Mouse (Mus musculus): ENCODE data around the gene Aarsd1. TPM values are rescaled to one million over a fixed set of nuclear protein-coding genes. Genes with fewer than 3 reads are reported as not detected.
"Not testable (repeated sequence)": the region's sequence is repeated elsewhere in the genome, so short reads cannot be mapped to it uniquely, and the experiment has no call there.

Gene Aarsd1
- total and polyA plus RNA-seq, 3 experiments: 21.8 to 38.2 (median 25.0) TPM

DNA sequence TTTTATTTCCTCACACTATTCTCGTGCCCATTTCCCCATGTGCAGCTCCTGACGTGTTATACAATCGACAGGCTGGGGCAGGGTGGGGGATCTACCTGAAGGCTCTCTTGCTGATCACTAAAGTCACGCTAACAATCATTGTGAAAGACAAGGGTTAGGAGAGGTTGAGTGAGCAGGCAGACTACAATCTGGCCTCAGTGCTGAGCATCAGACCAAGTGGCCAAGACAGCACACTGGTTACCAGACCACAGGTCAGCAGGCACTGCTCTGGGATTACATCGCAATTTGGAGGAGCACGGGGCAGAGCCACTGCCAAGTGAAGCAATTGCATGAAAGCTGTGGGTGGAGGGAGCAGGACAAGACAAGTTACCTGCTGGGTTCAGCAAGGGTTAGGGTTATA is 38.5 kb downstream of the Aarsd1 start:
- peak; percentile 50 for DNase-seq

GRCm38 (mm10) chr11:101378196-101378595 is 39.2 kb downstream of the Aarsd1 start:
- not testable (repeated sequence) for DNase-seq

DNA sequence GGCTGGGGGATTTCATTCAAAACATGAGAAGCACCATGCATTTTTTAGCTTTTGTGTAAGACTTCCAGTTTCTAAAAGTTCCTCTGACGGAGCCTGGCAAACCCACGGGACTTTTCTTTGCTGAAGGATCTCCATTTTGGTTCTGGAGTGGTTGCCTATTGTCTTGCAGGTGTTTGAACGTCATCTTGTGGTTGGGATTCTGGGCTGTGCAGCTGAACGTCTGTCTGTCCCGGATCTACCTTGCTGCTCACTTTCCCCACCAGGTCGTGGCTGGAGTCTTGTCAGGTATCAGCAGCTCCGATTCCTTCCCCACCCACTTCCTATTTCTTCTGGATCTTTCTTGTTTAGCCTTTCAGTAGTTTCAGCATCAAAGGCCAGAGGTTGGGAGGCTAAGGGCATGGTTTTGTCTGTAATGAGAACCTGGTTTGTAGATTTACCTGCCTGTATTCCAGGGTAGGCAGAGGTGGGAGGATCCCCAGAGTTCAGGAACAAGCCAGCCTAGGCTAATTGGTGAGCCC is 42.9 kb downstream of the Aarsd1 start:
- DNase-seq: no peak

- no peak for DNase-seq
These were observed 47.3 kb downstream of the Aarsd1 start for GRCm38 (mm10) chr11:101370141-101370540.

GRCm38 (mm10) chr11:101367326-101367935 is 50.0 kb downstream of the Aarsd1 start, which contains the start of gene G6pc:
G6pc (plus strand) TSS chr11:101367561.
- peak; percentile 66 for DNase-seq

DNA sequence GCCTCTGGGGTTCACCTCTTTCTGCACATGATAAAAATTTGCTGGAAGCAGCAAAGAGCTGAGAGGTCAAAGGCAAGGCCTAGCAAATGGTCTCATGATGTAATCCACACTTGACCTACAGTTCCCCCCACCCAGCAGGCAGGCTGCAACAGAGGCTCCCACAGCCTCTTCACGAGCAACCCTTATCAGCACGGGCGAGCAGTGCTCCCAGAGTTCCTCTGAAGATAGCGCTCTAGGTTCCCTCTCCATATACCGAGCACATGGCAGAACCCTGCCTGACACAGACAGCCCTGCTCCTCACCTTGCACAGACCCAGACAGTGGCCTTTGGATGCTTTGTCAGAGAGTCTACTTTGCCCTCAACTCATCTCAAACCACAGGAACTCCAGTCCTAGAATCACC is 52.9 kb downstream of the Aarsd1 start:
- DNase-seq: no peak

DNA sequence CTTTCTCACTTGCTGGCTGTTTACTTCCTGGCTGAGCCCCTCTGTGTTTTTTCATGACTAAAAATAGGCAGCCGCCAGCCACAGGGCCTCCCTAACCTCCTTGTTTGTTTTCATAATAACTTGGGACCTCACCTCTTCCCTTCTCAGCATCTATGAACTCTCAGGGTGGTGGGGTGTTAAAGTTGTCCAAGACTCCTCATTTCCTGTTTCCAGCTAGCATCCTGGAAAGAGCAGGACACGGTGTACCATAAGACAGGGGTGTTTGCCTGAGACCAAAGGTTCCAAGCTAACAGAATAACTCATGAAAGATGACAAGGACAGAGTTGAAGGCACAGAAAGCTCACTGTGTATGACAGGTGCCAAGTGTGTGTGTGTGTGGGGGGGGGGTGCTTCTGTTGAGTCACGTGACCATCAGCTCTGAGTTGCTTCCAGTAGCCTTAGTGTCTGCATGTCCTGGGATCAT is 56.7 kb downstream of the Aarsd1 start:
- DNase-seq: peak; percentile 28

DNA sequence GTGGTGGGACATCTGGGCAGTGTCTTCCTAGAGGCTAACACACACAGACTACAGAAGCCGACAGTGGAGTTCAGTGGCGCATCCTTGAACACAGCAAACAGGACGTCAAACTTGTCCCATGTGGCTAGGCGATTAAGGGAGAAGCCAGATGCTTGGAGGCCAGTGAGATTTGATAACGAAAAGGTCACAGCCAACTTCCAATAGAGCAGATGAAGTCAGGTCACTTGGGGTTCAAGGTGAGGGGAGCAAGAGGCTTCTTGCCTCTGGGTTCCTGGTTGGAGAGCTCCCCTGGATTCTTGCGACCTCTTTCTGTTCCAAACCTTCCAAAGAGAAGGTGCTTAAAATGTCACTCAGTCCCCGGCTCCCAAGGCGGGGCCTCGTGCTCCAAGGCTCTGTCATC is 57.6 kb downstream of the Aarsd1 start:
- peak; percentile 47 for DNase-seq

- DNase-seq: no peak
These were observed 59.8 kb downstream of the Aarsd1 start for GRCm38 (mm10) chr11:101357505-101358182.

Small RNA genes lying within 50 kb of the gene (microRNA-seq; reads per million reads assigned to microRNA genes)
- gene Mir6929: 0 to 0.88 reads per million in 2 experiments

Other genes with a start within 250 kb of the Aarsd1 start
- 1 to 10 TPM; 6.8 TPM for gene Cntnap1, start 247.1 kb downstream of the Aarsd1 start, total RNA-seq (2021)
- gene Cntnap1, start 247.1 kb downstream of the Aarsd1 start, polyA plus RNA-seq (2012; rRNA removed): 9.3 and 9.4 TPM in 2 replicates
- gene Plekhh3, start 246.3 kb downstream of the Aarsd1 start, total RNA-seq (2021): 10 to 100 TPM; 19.4 to 39.7 TPM
- gene Plekhh3, start 246.3 kb downstream of the Aarsd1 start, polyA plus RNA-seq (2012; rRNA removed): 112 and 122 TPM in 2 replicates
- gene Ccr10, start 242.2 kb downstream of the Aarsd1 start, total RNA-seq (2021): under 1 TPM; 0.26 to 0.83 TPM
- gene Ccr10, start 242.2 kb downstream of the Aarsd1 start, polyA plus RNA-seq (2012; rRNA removed): 0.84 and 1.6 TPM in 2 replicates
- 10 to 100 TPM; 31.3 to 35.0 TPM for gene Ezh1, start 191.2 kb downstream of the Aarsd1 start, total RNA-seq (2021)
- 17.1 and 20.1 TPM in 2 replicates for gene Ezh1, start 191.2 kb downstream of the Aarsd1 start, polyA plus RNA-seq (2012; rRNA removed)
- gene Ramp2, start 171.6 kb downstream of the Aarsd1 start, total RNA-seq (2021): 10 to 100 TPM; 46.5 to 46.9 TPM
- gene Ramp2, start 171.6 kb downstream of the Aarsd1 start, polyA plus RNA-seq (2012; rRNA removed): 109 and 114 TPM in 2 replicates
- gene Vps25, start 163.9 kb downstream of the Aarsd1 start, total RNA-seq (2021): 100 to 1,000 TPM; 102 to 116 TPM
- 186 and 204 TPM in 2 replicates for gene Vps25, start 163.9 kb downstream of the Aarsd1 start, polyA plus RNA-seq (2012; rRNA removed)
- 1 to 10 TPM; 2.1 to 3.7 TPM for gene Wnk4, start 157.0 kb downstream of the Aarsd1 start, total RNA-seq (2021)
- gene Wnk4, start 157.0 kb downstream of the Aarsd1 start, polyA plus RNA-seq (2012; rRNA removed): 0.62 and 0.94 TPM in 2 replicates
- under 1 TPM; 0.32 to 0.38 TPM for gene Cntd1, start 138.6 kb downstream of the Aarsd1 start, total RNA-seq (2021)
- gene Cntd1, start 138.6 kb downstream of the Aarsd1 start, polyA plus RNA-seq (2012; rRNA removed): 0.06 and 0.11 TPM in 2 replicates
- gene Coa3, start 138.5 kb downstream of the Aarsd1 start, total RNA-seq (2021): 10 to 100 TPM; 68.3 to 84.3 TPM
- gene Coa3, start 138.5 kb downstream of the Aarsd1 start, polyA plus RNA-seq (2012; rRNA removed): 380 and 465 TPM in 2 replicates
- gene Becn1, start 115.3 kb downstream of the Aarsd1 start, total RNA-seq (2021): 100 to 1,000 TPM; 107 to 160 TPM
- gene Becn1, start 115.3 kb downstream of the Aarsd1 start, polyA plus RNA-seq (2012; rRNA removed): 81.6 and 126 TPM in 2 replicates
- 100 to 1,000 TPM; 129 to 161 TPM for gene Psme3, start 101.4 kb downstream of the Aarsd1 start, total RNA-seq (2021)
- 31.7 and 45.2 TPM in 2 replicates for gene Psme3, start 101.4 kb downstream of the Aarsd1 start, polyA plus RNA-seq (2012; rRNA removed)
- gene Aoc2, start 92.6 kb downstream of the Aarsd1 start, total RNA-seq (2021): 1 to 10 TPM; 4.9 to 5.5 TPM
- gene Aoc2, start 92.6 kb downstream of the Aarsd1 start, polyA plus RNA-seq (2012; rRNA removed): 6.3 and 7.7 TPM in 2 replicates
- gene Aoc3, start 87.0 kb downstream of the Aarsd1 start, total RNA-seq (2021): 10 to 100 TPM; 48.4 to 76.6 TPM
- 69.3 and 101 TPM in 2 replicates for gene Aoc3, start 87.0 kb downstream of the Aarsd1 start, polyA plus RNA-seq (2012; rRNA removed)
- 10 to 100 TPM in 1 of 2 experiments, 1 to 10 TPM in 1; 1.8 to 24.0 TPM for gene G6pc, start 50.1 kb downstream of the Aarsd1 start, total RNA-seq (2021)
- 0.13 and 0.26 TPM in 2 replicates for gene G6pc, start 50.1 kb downstream of the Aarsd1 start, polyA plus RNA-seq (2012; rRNA removed)
- 1 to 10 TPM; 1.9 to 5.6 TPM for gene Gm27029, start 7.2 kb upstream of the Aarsd1 start, total RNA-seq (2021)
- 0.24 TPM in 1 of 2 replicates, not detected in the other for gene Gm27029, start 7.2 kb upstream of the Aarsd1 start, polyA plus RNA-seq (2012; rRNA removed)
- 10 to 100 TPM; 23.7 to 24.4 TPM for gene Rundc1, start 7.5 kb upstream of the Aarsd1 start, total RNA-seq (2021)
- gene Rundc1, start 7.5 kb upstream of the Aarsd1 start, polyA plus RNA-seq (2012; rRNA removed): 22.0 and 22.1 TPM in 2 replicates
- gene Ptges3l, start 7.7 kb upstream of the Aarsd1 start, total RNA-seq (2021): 1 to 10 TPM; 2.1 to 4.3 TPM
- gene Ptges3l, start 7.7 kb upstream of the Aarsd1 start, polyA plus RNA-seq (2012; rRNA removed): 0.93 and 1.1 TPM in 2 replicates
- 10 to 100 TPM; 34.0 to 75.2 TPM for gene Rpl27, start 24.7 kb upstream of the Aarsd1 start, total RNA-seq (2021)
- 133 and 183 TPM in 2 replicates for gene Rpl27, start 24.7 kb upstream of the Aarsd1 start, polyA plus RNA-seq (2012; rRNA removed)
- 10 to 100 TPM; 33.2 to 40.5 TPM for gene Ifi35, start 30.8 kb upstream of the Aarsd1 start, total RNA-seq (2021)
- 32.3 and 44.1 TPM in 2 replicates for gene Ifi35, start 30.8 kb upstream of the Aarsd1 start, polyA plus RNA-seq (2012; rRNA removed)
- 10 to 100 TPM in 1 of 2 experiments, 1 to 10 TPM in 1; 6.0 to 12.9 TPM for gene Rnd2, start 47.4 kb upstream of the Aarsd1 start, total RNA-seq (2021)
- 6.0 and 11.3 TPM in 2 replicates for gene Rnd2, start 47.4 kb upstream of the Aarsd1 start, polyA plus RNA-seq (2012; rRNA removed)
- 100 to 1,000 TPM in 1 of 2 experiments, 10 to 100 TPM in 1; 95.6 to 189 TPM for gene Vat1, start 48.6 kb upstream of the Aarsd1 start, total RNA-seq (2021)
- gene Vat1, start 48.6 kb upstream of the Aarsd1 start, polyA plus RNA-seq (2012; rRNA removed): 151 and 157 TPM in 2 replicates
- gene Brca1, start 134.3 kb upstream of the Aarsd1 start, total RNA-seq (2021): 1 to 10 TPM in 1 of 2 experiments, under 1 TPM in 1; 0.84 to 1.3 TPM
- 0.11 and 0.20 TPM in 2 replicates for gene Brca1, start 134.3 kb upstream of the Aarsd1 start, polyA plus RNA-seq (2012; rRNA removed)
- gene Nbr1, start 134.5 kb upstream of the Aarsd1 start, total RNA-seq (2021): 100 to 1,000 TPM; 130 to 134 TPM
- 121 and 141 TPM in 2 replicates for gene Nbr1, start 134.5 kb upstream of the Aarsd1 start, polyA plus RNA-seq (2012; rRNA removed)
- 10 to 100 TPM; 14.4 to 17.0 TPM for gene Tmem106a, start 164.6 kb upstream of the Aarsd1 start, total RNA-seq (2021)
- 25.1 and 28.6 TPM in 2 replicates for gene Tmem106a, start 164.6 kb upstream of the Aarsd1 start, polyA plus RNA-seq (2012; rRNA removed)
- not detected for gene Gm11634, start 181.6 kb upstream of the Aarsd1 start, total RNA-seq (2021)
- gene Gm11634, start 181.6 kb upstream of the Aarsd1 start, polyA plus RNA-seq (2012; rRNA removed): not detected in 2 replicates
- 10 to 100 TPM; 28.7 to 29.8 TPM for gene Rdm1, start 209.6 kb upstream of the Aarsd1 start, total RNA-seq (2021)
- 17.5 and 19.9 TPM in 2 replicates for gene Rdm1, start 209.6 kb upstream of the Aarsd1 start, polyA plus RNA-seq (2012; rRNA removed)
- 10 to 100 TPM; 10.8 to 16.6 TPM for gene Arl4d, start 247.9 kb upstream of the Aarsd1 start, total RNA-seq (2021)
- 4.0 and 4.8 TPM in 2 replicates for gene Arl4d, start 247.9 kb upstream of the Aarsd1 start, polyA plus RNA-seq (2012; rRNA removed)

All from adrenal gland, adult 2 months (tissue).